Mouse (Mus musculus) right cerebral cortex, postnatal 10 days (tissue): ENCODE data around the gene Vmn2r9.
"Not testable (repeated sequence)": the region's sequence is repeated elsewhere in the genome, so short reads cannot be mapped to it uniquely, and the experiment has no call there.

Source experiments
- DNase-seq, 2 experiments: peaks; one replicate each; pipeline ENCODE4 v3.0.0; 2021; ENCODE audit warnings: low spot score in 2 of 2

Gene Vmn2r9

GRCm38 (mm10) chr5:108852501-108852900, at the start of gene Vmn2r9:
Vmn2r9 (minus strand) TSS chr5:108852601.
- not testable (repeated sequence) for DNase-seq

- DNase-seq: not testable (repeated sequence)
Observed at GRCm38 (mm10) chr5:108866746-108867145, 14.3 kb upstream of the Vmn2r9 start.

GRCm38 (mm10) chr5:108849466-108849865, 2.9 kb downstream of the Vmn2r9 start:
- no peak for DNase-seq

GRCm38 (mm10) chr5:108836156-108836555, 16.2 kb downstream of the Vmn2r9 start:
- DNase-seq: peak in 1 of 2 experiments; percentile 22

- peak in 1 of 2 experiments; percentile 18 for DNase-seq
Observed at GRCm38 (mm10) chr5:108823276-108823675, 29.1 kb downstream of the Vmn2r9 start.

GRCm38 (mm10) chr5:108808750-108809149, 43.7 kb downstream of the Vmn2r9 start, which contains the start of gene Vmn2r8:
Vmn2r8 (minus strand) TSS chr5:108808850.
- not testable (repeated sequence) for DNase-seq

- DNase-seq: no peak
Observed at GRCm38 (mm10) chr5:108803646-108804045, 48.8 kb downstream of the Vmn2r9 start.

GRCm38 (mm10) chr5:108795263-108795662, 57.1 kb downstream of the Vmn2r9 start, which contains the start of gene Tmed11:
Tmed11 (minus strand) TSS chr5:108795363.
- DNase-seq: not testable (repeated sequence)

GRCm38 (mm10) chr5:108790385-108790784, 62.0 kb downstream of the Vmn2r9 start:
- DNase-seq: peak in 1 of 2 experiments; percentile 21
